Mouse (Mus musculus) midbrain, embryonic 11.5 days (tissue): Measurements from ENCODE around the gene Foxk1. TPM values are rescaled to one million over a fixed set of nuclear protein-coding genes. Genes with fewer than 3 reads are reported as not detected.

Source experiments
- ATAC-seq: fragments of 200-750 bp; cut with Nextera tagmentation; 2 replicates; pipeline ENCODE4 v1.8.0; 2017; ENCODE audit warnings: moderate TSS enrichment, moderate library complexity; ENCODE audit not compliant: low FRiP score
- DNase-seq: peaks from one replicate; pipeline ENCODE4 v3.0.0; 2015; ENCODE audit warnings: low spot score; ENCODE audit errors: missing footprints
- H3K27ac ChIP-seq: fragments of 300-500 bp; sonication (generic); 2 replicates; pipeline ENCODE4 v1.5.1; 2014; ENCODE audit warnings: low read depth, low read length
- H3K27me3 ChIP-seq: fragments of 300-500 bp; sonication (generic); 2 replicates; pipeline ENCODE4 v1.6.1; 2014; ENCODE audit warnings: mild to moderate bottlenecking, low read length, moderate library complexity, mixed read lengths; ENCODE audit not compliant: control insufficient read depth, insufficient read depth
- H3K36me3 ChIP-seq: fragments of 300-500 bp; sonication (generic); 2 replicates; pipeline ENCODE4 v1.6.1; 2014; ENCODE audit warnings: mild to moderate bottlenecking, low read length, moderate library complexity, mixed read lengths; ENCODE audit not compliant: control insufficient read depth, insufficient read depth
- H3K4me1 ChIP-seq: fragments of 300-500 bp; sonication (generic); 2 replicates; pipeline ENCODE4 v1.6.1; 2014; ENCODE audit warnings: low read length; ENCODE audit not compliant: control insufficient read depth, insufficient read depth
- H3K4me2 ChIP-seq: fragments of 300-500 bp; sonication (generic); 2 replicates; pipeline ENCODE4 v1.6.1; 2014; ENCODE audit warnings: mild to moderate bottlenecking, moderate library complexity
- H3K4me3 ChIP-seq: fragments of 300-500 bp; sonication (generic); 2 replicates; pipeline ENCODE4 v1.5.1; 2014; ENCODE audit warnings: low read depth, low read length
- H3K9ac ChIP-seq: fragments of 300-500 bp; sonication (generic); 2 replicates; pipeline ENCODE4 v1.6.1; 2014; ENCODE audit warnings: low read length
- H3K9me3 ChIP-seq: fragments of 300-500 bp; sonication (generic); 2 replicates; pipeline ENCODE4 v1.6.1; 2016; ENCODE audit warnings: low read length; ENCODE audit not compliant: control insufficient read depth
- WGBS: fragments of 180-500 bp; shearing (Covaris S2); extraction: QIAGEN DNeasy Blood & Tissue Kit; methylation state at CpG from one replicate; pipeline ENCODE4 v1.1.7; 2014; 5-methylcytosine and 5-hydroxymethylcytosine counted together
- polyA plus RNA-seq: library from polyadenylated mRNA; unstranded; fragments of >200 nt; fragmentation: Nextera tagmentation; extraction: Ambion mirVana; gene quantifications from 2 replicates; pipeline ENCODE4 v1.2.1, GENCODE M21; 2014

Gene Foxk1
- polyA plus RNA-seq, 1 experiment from 2014 or later, result 4.0 TPM

- no peak overlapping the region; the same call in 1 of the 2 replicates for H3K9ac ChIP-seq
- H3K4me2 ChIP-seq, result no peak overlapping the region
- ATAC-seq (no peak), DNase-seq (no peak)
- H3K27me3 ChIP-seq, result no peaks in the 10 kb centered on the region
- H3K27ac ChIP-seq, result no peak overlapping the region
- H3K9me3 ChIP-seq, result no peaks in the 10 kb centered on the region
- H3K36me3 ChIP-seq, result peaks cover 9% of the 10 kb centered on the region; the same call in 1 of the 2 replicates
- H3K4me1 ChIP-seq, result peaks cover 2% of the 10 kb centered on the region; the same call in 1 of the 2 replicates
- WGBS, result 97% methylated on average over 4 of the region's 4 CpGs
- no peak overlapping the region for H3K4me3 ChIP-seq
Measured at GRCm38 (mm10) chr5:142432695-142433094, 31.4 kb downstream of the Foxk1 start.

- H3K36me3 ChIP-seq, result peaks cover 9% of the 10 kb centered on the region
- no peaks in the 10 kb centered on the region for H3K27me3 ChIP-seq
- H3K4me1 ChIP-seq, result peaks cover 2% of the 10 kb centered on the region; the same call in 1 of the 2 replicates
- H3K9me3 ChIP-seq, result no peaks in the 10 kb centered on the region
- H3K9ac ChIP-seq, result no peak overlapping the region
- H3K4me3 ChIP-seq, result no peak overlapping the region
- no peak for ATAC-seq
- H3K4me2 ChIP-seq, result no peak overlapping the region
- WGBS, result 90% methylated on average over 5 of the region's 5 CpGs
- no peak overlapping the region for H3K27ac ChIP-seq
- no peak for DNase-seq
Measured at GRCm38 (mm10) chr5:142434052-142434451, 32.8 kb downstream of the Foxk1 start.

GRCm38 (mm10) chr5:142435736-142436135 lies 34.4 kb downstream of the Foxk1 start:
- ATAC-seq, result no peak
- DNase-seq, result no peak
- no peak overlapping the region for H3K9ac ChIP-seq
- H3K9me3 ChIP-seq, result no peaks in the 10 kb centered on the region
- peaks cover 9% of the 10 kb centered on the region for H3K36me3 ChIP-seq
- H3K4me2 ChIP-seq, result no peak overlapping the region
- H3K4me3 ChIP-seq, result no peak overlapping the region
- peaks cover 16% of the 10 kb centered on the region for H3K4me1 ChIP-seq
- WGBS, result 94% methylated on average over 15 of the region's 15 CpGs
- H3K27me3 ChIP-seq, result no peaks in the 10 kb centered on the region
- H3K27ac ChIP-seq, result no peak overlapping the region

GRCm38 (mm10) chr5:142438380-142438938 lies 37.2 kb downstream of the Foxk1 start:
- Histone ChIP-seq H3K4me1 (peaks cover 35% of the 10 kb centered on the region), H3K4me3 (no peak overlapping the region), H3K27me3 (no peaks in the 10 kb centered on the region), H3K36me3 (peaks cover 9% of the 10 kb centered on the region), H3K9ac (no peak overlapping the region), H3K4me2 (no peak overlapping the region), H3K9me3 (no peaks in the 10 kb centered on the region), H3K27ac (no peak overlapping the region)
- WGBS, result 88% methylated on average over 16 of the region's 16 CpGs
- DNase-seq (no peak), ATAC-seq (no peak)

GRCm38 (mm10) chr5:142439911-142440432 lies 38.7 kb downstream of the Foxk1 start:
- 2% methylated on average over 12 of the region's 12 CpGs for WGBS
- Histone ChIP-seq H3K27ac (peak overlapping the region; percentile 79), H3K4me1 (peaks cover 37% of the 10 kb centered on the region), H3K27me3 (no peaks in the 10 kb centered on the region), H3K36me3 (peaks cover 7% of the 10 kb centered on the region), H3K9me3 (no peaks in the 10 kb centered on the region), H3K9ac (peak overlapping the region; percentile 30; the same call in 1 of the 2 replicates), H3K4me2 (peak overlapping the region; percentile 48), H3K4me3 (peak overlapping the region; percentile 25)
- peak; percentile 79 for ATAC-seq
- DNase-seq, result peak; percentile 95

GRCm38 (mm10) chr5:142440451-142441147 lies 39.3 kb downstream of the Foxk1 start:
- Histone ChIP-seq H3K4me1 (peaks cover 42% of the 10 kb centered on the region), H3K9ac (peak overlapping the region; percentile 49), H3K27me3 (no peaks in the 10 kb centered on the region), H3K9me3 (no peaks in the 10 kb centered on the region), H3K36me3 (peaks cover 7% of the 10 kb centered on the region), H3K4me2 (peak overlapping the region; percentile 48), H3K4me3 (peak overlapping the region; percentile 25), H3K27ac (peak overlapping the region; percentile 79)
- ATAC-seq (peak; percentile 93), DNase-seq (peak; percentile 96)
- under 1% methylated on average over 19 of the region's 19 CpGs for WGBS

- peaks cover 47% of the 10 kb centered on the region for H3K4me1 ChIP-seq
- H3K27me3 ChIP-seq, result no peaks in the 10 kb centered on the region
- no peaks in the 10 kb centered on the region; the same call in 1 of the 2 replicates for H3K36me3 ChIP-seq
- H3K4me2 ChIP-seq, result peak overlapping the region; percentile 48
- no peaks in the 10 kb centered on the region for H3K9me3 ChIP-seq
- peak overlapping the region; percentile 49 for H3K9ac ChIP-seq
- 66% methylated on average over 22 of the region's 22 CpGs for WGBS
- DNase-seq (no peak), ATAC-seq (no peak)
- peak overlapping the region; percentile 79 for H3K27ac ChIP-seq
- peak overlapping the region; percentile 25 for H3K4me3 ChIP-seq
Measured at GRCm38 (mm10) chr5:142441332-142442044, 40.2 kb downstream of the Foxk1 start.

- Histone ChIP-seq H3K27ac (no peak overlapping the region), H3K9ac (no peak overlapping the region)
- 84% methylated on average over 7 of the region's 7 CpGs for WGBS
Measured at GRCm38 (mm10) chr5:142442045-142442440, 40.7 kb downstream of the Foxk1 start.

More at GRCm38 (mm10) chr5:142442045-142442440, 40.7 kb downstream of the Foxk1 start:
- no peak for ATAC-seq
- H3K4me3 ChIP-seq, result no peak overlapping the region
- no peak for DNase-seq
- H3K27me3 ChIP-seq, result no peaks in the 10 kb centered on the region
- no peak overlapping the region for H3K4me2 ChIP-seq
- no peaks in the 10 kb centered on the region for H3K9me3 ChIP-seq
- H3K4me1 ChIP-seq, result peaks cover 47% of the 10 kb centered on the region
- H3K36me3 ChIP-seq, result no peaks in the 10 kb centered on the region; the same call in 1 of the 2 replicates
